Mouse (Mus musculus) frontal cortex, postnatal 36 days (tissue): ENCODE measurements around the gene Tnfaip2.

Experiments used
- DNase-seq, 2 experiments: peaks; one replicate each; pipeline ENCODE4 v3.0.0; 2022; ENCODE audit warnings: low spot score in 2 of 2

Gene Tnfaip2

DNA sequence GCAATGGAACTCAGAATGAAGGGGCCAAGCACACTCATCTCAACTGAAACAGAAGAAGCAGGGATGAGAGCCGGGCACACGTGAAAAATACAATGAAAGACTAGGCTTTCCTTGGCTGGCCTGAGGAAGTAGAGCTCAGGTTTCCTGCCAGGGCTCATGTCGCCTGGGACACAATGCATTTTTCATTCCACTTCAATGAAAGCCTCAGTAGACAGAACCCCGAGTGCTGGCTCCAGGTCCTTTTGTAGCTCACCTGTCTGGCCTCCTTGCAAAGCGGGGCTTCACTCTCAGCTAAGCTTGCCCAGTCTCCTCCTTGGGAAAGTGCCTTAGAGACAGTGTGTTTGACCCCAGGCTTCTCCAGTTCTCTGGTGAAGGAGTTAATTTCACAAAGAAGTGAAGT is 36.7 kb downstream of the Tnfaip2 start:
- no peak for DNase-seq

GRCm38 (mm10) chr12:111479917-111480316 is 37.6 kb downstream of the Tnfaip2 start:
- DNase-seq, result no peak

GRCm38 (mm10) chr12:111485046-111485651 is 42.9 kb downstream of the Tnfaip2 start:
- no peak for DNase-seq

- DNase-seq, result no peak
These were observed 43.5 kb downstream of the Tnfaip2 start, which contains the start of gene Gm266 for GRCm38 (mm10) chr12:111485652-111486306. Gene Gm266, minus strand, starts transcription at chr12:111485823.

DNA sequence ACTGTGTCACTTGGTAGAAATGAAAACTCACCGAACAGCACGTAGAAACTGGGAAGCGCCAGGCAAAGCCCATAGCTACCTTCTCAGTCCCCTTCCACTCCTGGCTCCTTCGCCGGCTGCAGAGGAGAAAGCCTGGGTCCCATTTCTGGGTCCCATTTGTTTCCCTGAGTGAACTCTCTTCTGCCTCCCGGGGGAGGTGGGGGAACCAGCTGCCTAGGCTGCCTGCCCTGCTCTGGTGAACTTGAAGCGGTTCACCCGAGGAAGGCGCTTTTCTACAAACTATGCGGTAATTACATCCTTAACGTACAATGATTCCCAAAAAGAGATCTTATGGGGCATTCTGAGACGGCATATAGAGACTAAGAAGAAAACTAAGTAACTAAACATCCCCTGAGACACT is 44.2 kb downstream of the Tnfaip2 start:
- DNase-seq, result no peak

GRCm38 (mm10) chr12:111489261-111489865 is 47.1 kb downstream of the Tnfaip2 start:
- no peak for DNase-seq

DNA sequence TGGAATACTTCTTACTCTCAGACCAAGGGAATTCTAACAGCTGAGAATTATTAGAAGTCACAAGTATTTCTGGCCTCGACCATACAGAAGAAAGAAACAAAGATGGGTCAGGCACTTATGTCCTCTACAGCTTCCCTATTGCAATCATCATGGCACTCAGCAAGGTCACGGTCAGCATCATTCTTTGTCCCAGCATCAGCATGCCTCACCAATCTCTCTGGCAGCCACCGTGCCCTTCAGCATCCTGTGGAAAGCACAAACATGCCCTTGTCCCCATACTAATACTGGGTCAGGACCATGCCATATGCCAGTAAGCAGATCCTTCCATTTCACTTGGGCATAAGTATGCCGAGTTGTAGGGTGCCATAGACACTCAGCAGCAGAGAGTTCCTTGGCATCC is 52.7 kb downstream of the Tnfaip2 start:
- no peak for DNase-seq

- no peak for DNase-seq
These were observed 54.8 kb downstream of the Tnfaip2 start for GRCm38 (mm10) chr12:111497076-111497475.

- DNase-seq, result no peak
These were observed 57.3 kb downstream of the Tnfaip2 start for GRCm38 (mm10) chr12:111499617-111500016.

GRCm38 (mm10) chr12:111500725-111501124 is 58.5 kb downstream of the Tnfaip2 start:
- DNase-seq, result no peak

DNA sequence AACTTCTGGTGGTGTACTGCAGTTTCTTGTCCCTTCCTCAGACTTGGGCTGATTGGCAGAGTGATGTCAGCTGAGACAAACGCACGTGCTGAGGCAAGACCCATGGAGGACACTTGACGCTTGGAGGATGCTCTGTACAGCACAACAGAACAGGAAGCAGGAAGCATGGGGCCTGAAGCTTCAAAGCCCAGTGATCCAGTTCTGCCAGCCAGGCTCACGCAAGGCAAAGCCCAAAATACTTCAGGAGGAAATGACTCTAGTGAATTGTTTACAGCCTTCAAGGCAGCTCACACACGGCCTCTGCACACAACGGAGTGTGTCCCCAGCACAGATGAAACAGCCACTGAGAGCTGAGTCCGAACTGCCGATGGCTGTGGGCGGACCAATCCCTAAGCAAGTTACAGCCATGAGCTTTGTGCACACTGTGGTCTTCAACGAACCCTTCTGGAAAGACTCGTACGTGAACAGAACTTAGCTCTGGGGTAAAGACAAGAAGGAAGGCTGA is 60.8 kb downstream of the Tnfaip2 start:
- DNase-seq, result no peak

DNA sequence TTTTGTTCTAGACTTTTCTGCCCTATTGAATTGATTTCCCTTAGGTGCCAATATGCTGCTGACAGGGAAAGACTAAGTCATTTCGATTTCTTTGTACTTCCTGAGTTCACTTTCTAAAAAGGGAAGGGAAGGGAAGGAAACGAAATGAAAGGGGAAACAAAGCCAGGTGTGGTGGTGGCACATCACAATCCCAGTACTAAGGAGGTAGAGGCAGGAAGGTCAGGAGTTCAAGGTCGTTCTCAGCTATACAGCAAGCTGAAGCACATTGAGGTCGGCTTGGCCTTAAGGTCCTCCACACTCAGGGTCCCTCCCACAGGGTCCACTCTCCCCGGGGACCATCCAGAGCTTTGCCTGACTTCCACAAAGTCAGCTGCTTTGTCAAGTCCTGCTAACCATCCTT is 61.3 kb downstream of the Tnfaip2 start:
- no peak for DNase-seq
